Mouse (Mus musculus): ENCODE measurements around the gene Huwe1. TPM values are rescaled to one million over a fixed set of nuclear protein-coding genes. Genes with fewer than 3 reads are reported as not detected.

The Huwe1 gene
- 100 to 1,000 TPM; 267 to 276 TPM for total RNA-seq (2021)

GRCm38 (mm10) chrX:151800701-151801511, at the start of gene Huwe1:
Gene Huwe1 (plus strand): TSS chrX:151800807.
- DNase-seq: peak; percentile 64 to 71

- no peak for DNase-seq
Observed at GRCm38 (mm10) chrX:151780348-151780747, 20.3 kb upstream of the Huwe1 start.

DNA sequence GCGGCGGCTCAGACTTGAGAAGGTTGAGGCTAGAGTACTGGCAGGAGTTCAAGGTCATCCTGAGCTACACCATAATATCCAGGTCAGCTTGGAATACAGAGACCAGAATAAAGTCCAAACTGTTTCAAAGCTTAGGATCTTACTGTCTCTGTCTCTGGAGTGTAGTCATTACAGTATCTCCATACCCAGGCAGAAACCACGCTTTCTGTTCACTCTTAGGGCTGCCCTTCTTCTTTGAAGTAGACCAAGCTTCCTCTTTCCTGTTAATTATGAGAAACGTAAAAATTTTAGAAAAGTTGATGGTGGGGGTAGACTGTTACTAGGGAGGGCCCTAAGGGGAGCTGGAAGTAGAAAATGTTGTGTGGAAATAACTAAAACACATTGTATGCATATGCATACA, 17.7 kb upstream of the Huwe1 start:
- no peak for DNase-seq

GRCm38 (mm10) chrX:151792766-151793165, 7.8 kb upstream of the Huwe1 start:
- no peak for DNase-seq

GRCm38 (mm10) chrX:151797970-151798369, 2.6 kb upstream of the Huwe1 start:
- DNase-seq: no peak

DNA sequence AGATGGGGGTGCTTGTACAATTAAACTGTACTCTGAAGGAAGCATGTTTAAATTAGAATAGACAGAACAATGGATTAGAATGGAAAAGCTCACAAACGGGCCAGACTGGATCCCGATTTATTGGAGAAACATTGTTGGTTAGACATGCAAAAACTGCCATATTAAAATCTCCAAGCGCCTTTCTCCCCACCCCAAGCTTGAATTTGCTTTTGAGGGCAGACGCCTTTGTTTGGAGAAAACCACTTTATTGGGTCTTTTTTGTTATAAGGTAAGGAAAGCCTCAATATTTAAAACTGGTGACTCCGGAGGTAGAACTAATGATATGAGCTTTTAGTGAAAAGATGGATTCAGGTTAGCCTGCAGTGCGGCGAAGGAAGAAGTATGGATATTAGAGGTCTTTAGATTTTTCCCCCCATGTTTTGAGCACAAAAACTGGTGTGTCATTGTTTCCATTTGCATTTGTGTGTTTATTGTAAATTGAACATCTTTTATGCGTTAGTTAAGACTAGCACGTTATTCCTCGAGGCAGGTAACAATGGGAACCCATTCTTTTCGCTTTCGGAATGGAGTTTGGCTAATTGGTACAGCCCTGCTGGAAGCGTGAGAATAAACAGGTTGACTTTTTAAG, 1.8 kb downstream of the Huwe1 start:
- no peak for DNase-seq

- peak; percentile 92 for DNase-seq
Observed at GRCm38 (mm10) chrX:151802956-151803776, 2.6 kb downstream of the Huwe1 start.

DNA sequence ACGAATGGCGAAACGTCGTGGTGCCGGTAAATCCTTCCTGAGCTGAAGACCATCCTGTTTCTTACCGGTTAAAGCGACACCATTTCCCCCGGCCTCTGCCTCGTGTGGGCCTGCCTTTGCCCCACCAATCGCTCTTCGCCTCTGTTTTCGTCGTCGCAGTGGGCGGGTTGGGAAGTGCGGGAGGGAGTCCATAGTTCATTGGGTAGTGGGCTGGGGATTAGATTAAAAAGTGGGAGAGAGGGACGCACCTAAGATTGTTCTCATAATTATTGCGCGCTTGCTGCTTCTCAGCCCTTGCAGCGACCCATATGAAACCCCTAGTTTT, 3.1 kb downstream of the Huwe1 start:
- peak; percentile 29 to 54 for DNase-seq

- DNase-seq: no peak
Observed at GRCm38 (mm10) chrX:151804388-151804787, 3.8 kb downstream of the Huwe1 start.

DNA sequence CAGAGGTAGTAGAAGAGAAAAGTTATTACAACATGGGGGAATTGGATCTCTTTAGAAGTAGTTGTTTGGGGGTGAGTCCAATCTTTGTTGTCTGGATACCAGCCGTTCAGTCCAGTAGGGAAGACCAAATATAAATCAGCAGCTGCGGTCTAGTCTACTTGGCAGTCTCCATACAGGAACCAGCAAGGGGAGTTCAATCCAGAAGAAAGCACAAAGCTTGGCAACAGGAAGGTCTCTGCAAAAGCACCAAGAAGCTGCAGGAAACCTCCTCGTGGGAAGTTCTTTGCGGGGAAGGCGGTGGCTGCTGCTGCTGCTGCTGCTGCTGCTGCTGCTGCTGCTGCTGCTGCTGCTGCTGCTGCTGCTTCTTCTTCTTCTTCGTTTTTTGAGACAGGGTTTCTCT, 10.9 kb downstream of the Huwe1 start:
- DNase-seq: no peak

GRCm38 (mm10) chrX:151813656-151814055, 13.0 kb downstream of the Huwe1 start:
- no peak for DNase-seq

- no peak for DNase-seq
Observed at GRCm38 (mm10) chrX:151817712-151818111, 17.1 kb downstream of the Huwe1 start.

DNA sequence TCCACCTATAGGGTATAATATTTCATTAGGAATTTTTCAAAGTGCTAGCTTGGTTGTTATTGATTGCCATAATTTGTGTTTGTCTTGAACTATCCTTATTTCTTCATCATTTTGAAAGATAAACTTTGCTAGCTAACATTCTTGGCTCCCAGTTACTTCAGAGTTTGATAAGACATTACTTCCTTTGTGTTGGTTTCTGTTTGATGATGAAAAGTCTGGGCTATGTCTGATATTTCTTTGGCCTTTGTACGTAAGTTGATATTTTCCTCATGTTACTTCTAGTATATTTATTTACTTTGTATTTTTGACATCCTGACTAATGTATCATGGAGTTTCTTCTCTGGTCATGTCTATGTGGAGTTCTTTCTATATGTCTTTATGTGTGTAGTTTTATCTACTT, 28.4 kb downstream of the Huwe1 start:
- no peak for DNase-seq

- no peak for DNase-seq
Observed at GRCm38 (mm10) chrX:151831260-151831659, 30.7 kb downstream of the Huwe1 start.

DNA sequence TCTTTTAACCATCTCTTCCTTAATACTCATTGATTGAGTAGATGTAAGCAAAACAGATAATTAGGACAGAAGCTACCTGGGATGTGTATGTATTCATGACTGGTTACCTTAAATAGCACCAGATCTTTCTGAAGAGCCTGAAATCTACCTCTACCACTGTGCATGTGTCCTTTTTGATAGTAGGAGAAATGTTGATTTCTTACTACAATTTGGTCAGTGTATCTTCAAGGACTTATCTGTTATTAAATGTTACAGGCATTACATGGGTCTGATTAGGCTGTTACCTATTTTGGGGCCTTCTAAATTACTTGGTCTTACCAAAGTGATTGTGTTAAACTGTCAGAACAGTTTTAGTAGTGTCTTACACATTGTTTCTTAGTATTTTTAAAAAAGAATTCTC, 32.4 kb downstream of the Huwe1 start:
- DNase-seq: no peak

DNA sequence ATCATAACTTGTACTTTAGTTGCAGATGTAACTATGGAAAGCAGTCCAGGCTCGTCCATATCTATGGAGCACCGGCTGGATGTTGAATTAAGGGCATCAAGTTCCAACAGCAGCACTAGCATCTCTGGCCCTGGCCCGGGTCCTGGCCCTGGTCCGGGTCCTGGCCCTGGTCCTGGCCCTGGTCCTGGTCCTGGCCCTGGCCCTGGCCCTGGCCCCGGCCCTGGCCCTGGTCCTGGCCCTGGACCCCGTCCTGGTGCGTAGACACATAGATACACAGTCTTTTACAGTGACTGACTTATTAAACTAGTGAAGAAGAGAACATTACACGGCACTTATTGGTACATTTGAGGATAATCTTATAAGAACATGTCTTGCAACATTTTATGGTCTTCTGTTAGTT, 58.8 kb downstream of the Huwe1 start:
- no peak for DNase-seq

DNA sequence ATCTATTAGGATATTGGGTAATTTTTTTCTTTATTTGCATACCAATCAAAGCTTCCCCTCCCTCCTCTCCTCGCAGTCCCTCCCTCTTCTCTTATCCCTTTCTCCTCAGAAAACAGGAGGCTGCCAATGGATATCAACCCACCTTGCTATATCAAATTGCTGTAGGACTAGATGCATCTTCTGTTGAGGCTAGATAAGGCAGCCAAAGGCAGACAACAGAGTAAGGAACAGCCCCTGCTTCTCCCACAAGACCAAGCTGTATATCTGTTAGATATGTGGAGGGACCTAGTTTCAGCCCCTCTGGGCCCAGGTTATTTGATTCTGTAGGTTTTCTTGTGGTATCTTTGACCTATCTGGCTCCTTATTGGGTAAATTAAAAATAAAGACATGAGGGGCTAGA, 110.1 kb downstream of the Huwe1 start:
- DNase-seq: no peak

- DNase-seq: no peak
Observed at GRCm38 (mm10) chrX:151912267-151912666, 111.7 kb downstream of the Huwe1 start.

DNA sequence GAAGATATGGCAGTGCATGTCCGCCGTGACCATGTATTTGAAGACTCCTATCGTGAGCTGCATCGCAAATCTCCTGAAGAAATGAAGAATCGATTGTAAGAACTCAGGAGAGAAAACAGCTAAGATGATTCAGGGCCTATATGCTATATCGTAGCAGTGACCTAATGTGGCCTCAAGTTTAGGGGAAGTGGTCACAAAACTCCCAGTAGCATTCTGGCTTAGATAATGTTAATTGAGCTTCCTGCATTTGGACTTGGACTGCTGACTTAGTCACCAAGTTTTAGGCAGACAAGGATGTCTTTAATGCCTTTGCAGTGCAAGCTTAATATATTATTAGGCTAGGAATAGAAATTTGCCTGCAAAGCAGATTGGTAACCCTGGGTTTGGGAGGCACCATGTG, 128.8 kb downstream of the Huwe1 start:
- no peak for DNase-seq

DNA sequence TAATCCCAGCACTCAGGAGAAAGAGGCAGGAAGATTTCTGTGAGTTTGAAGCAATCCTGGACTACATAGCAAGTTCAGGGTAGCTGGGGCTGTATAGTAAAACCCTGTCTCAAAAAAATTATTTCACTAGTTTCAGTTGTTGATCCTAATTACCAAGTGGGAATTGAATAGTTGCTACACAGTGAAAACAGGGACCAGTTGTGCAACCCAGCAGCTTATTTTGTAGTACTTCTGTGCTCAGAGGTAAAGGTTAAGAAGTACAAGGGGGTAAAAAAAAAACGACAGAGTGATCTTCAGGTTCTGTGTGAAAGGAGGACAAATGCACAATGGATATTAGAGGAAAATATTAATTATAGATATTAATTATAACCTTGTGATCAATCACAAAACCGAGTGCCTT, 138.2 kb downstream of the Huwe1 start:
- DNase-seq: no peak

- no peak for DNase-seq
Observed at GRCm38 (mm10) chrX:151946986-151947385, 146.4 kb downstream of the Huwe1 start.

DNA sequence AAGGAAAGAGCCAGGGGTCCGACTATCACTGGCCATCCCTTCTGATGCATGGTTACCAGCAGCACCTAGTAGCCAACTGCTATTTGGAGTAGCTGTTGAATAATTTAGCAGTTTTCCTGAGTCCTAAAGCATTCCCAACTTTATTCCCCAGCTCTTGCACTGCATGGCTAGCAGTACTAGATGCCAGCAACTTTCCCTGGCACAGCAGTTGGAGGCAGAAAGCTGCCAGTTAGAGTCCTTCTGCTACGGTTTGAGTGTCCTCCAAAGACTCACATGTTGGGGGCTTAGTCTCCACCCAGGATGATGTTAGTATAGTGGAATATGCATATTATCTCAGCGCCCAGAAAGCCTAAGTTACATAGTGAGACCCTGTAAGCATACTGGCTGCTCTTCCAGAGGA, 147.2 kb downstream of the Huwe1 start:
- no peak for DNase-seq

- DNase-seq: no peak
Observed at GRCm38 (mm10) chrX:151950231-151950630, 149.6 kb downstream of the Huwe1 start.
